Mouse (Mus musculus) spleen, embryonic (tissue): ENCODE measurements around the gene Ppp2r5c.

Source experiments
- CTCF ChIA-PET: fragments of 350-600 bp; sonication (Branson Sonifier 250); formaldehyde crosslinking; loops from one replicate; lab custom pipeline; 2022; lab: Charles Lee

Gene Ppp2r5c

DNA sequence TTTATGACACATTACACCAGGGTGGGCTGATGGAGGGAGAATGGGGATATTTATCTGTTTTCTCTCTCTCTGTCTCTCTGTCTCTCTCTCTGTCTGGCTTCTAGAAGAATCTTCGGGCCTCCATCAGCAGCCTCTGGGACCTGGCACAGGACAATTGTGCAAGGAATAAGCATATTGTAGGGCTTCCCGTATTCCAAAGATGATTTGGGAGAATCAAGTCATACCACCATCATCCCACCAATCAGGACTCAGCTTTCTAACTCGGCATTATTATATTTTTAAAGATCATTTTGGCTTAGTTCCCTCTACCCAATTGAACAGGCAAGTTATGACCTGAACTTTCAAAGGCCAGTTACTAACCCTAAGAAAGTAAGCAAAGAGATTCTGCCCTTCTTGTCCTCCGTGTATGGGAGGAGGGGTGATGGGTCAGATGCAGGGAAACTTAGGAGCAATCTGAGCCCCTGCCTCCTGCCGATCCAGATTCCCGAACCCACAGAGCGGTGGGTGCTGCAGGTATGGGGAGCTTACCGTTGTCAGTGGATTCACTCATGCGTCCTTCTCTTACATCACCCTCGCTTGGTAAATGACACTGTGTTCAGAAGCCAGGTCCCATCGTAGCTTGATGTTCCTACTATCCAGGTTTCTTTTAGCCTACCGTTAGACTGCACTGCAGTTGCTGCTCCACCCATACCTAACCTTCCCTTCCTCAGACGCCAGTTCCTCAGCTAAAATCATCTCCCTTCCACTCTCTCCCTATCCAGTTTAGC, 153.5 kb downstream of the Ppp2r5c start:
- CTCF ChIA-PET: interaction anchor here (1.2 kb wide), 1 partner anchor 242 kb away, joined by 3 read pairs; no protein-coding TSS in a partner anchor

DNA sequence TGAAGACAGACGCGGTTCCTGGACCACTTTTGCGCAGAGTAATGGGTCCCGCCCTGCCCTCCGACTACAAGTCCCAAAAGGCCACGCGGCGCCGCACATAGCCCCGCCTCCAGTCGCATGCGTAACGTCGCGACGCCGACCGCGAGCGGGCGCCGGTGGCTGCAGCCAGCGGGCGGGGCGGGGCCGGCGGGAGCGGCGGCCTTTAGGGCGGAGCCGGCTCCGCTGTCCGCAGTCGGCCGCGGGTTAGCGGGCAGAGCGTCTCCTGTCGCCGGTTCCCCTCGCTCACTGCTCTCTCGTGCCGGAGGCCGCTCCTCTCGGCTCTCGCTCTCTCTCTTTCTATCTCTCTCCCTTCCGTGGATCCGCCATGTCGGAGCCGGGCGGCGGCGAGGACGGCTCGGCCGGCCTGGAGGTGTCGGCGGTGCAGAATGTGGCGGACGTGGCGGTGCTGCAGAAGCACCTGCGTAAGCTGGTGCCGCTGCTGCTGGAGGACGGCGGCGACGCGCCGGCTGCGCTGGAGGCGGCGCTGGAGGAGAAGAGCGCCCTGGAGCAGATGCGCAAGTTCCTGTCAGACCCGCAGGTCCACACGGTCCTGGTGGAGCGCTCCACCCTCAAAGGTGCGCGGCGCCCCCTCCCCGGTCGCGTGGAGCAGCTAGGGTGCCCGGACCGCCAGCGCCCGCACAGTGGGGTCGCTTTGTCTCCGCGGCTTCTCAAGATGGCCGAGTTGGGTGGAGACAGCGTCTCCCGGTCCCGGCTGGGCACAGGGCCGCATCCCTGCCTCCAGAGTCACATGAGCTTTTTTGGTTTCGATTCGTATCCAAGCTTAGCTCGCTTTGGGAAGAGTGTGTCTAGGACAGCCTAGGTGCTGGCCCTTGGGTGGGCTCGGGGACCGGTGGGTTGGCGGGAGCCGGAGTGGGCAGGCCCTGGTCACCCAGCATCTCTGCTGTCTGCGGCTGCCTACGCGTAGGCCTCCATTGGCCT, 154.6 kb downstream of the Ppp2r5c start, which contains the start of gene Dync1h1:
Gene Dync1h1 (plus strand): TSS at position 212 of the 978 bp plus-strand sequence.
- CTCF ChIA-PET: interaction anchor here (1.2 kb wide), 1 partner anchor 241 kb away, joined by 3 read pairs; no protein-coding TSS in a partner anchor

DNA sequence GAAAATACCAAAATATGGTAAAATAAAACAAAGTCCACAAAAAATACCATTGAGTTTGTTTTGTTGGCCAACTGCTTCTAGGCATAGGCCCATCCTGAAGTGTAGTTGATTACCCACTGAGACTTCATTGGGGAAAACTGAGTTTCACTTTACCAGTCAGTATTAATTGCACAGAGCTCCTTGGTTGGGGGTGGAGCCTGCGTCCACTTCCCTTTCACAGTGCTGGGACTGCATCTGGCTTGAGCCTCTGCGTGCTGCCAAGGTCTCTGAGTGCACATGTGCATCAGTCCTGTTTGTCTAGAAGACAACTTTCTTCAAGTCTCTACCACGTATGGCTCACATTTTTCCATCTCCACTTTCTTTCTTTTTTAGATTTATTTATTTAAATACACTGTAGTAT, 159.2 kb downstream of the Ppp2r5c start:
- CTCF ChIA-PET: interaction anchor here (0.5 kb wide), 1 partner anchor 175 kb away, joined by 4 read pairs; no protein-coding TSS in a partner anchor

DNA sequence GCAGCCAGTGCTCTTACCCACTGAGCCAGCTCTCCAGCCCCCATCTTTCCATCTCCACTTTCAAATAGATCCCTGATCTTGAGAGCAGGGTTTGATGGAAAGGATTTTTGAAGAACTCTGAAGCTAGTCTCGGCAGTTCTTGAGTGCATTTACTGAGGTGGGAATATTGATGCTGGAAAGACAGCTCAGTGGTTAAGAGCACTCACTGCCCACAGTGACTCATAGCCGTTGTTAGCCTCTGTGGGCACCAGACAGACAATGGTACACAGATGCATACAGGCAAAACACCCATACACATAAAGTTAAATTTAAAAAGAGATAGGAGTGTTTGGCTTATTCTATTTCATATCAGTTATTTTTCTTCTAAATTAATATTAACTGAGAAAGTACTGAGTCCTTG, 159.8 kb downstream of the Ppp2r5c start:
- CTCF ChIA-PET: interaction anchor here (0.5 kb wide), 1 partner anchor 174 kb away, joined by 4 read pairs; no protein-coding TSS in a partner anchor

DNA sequence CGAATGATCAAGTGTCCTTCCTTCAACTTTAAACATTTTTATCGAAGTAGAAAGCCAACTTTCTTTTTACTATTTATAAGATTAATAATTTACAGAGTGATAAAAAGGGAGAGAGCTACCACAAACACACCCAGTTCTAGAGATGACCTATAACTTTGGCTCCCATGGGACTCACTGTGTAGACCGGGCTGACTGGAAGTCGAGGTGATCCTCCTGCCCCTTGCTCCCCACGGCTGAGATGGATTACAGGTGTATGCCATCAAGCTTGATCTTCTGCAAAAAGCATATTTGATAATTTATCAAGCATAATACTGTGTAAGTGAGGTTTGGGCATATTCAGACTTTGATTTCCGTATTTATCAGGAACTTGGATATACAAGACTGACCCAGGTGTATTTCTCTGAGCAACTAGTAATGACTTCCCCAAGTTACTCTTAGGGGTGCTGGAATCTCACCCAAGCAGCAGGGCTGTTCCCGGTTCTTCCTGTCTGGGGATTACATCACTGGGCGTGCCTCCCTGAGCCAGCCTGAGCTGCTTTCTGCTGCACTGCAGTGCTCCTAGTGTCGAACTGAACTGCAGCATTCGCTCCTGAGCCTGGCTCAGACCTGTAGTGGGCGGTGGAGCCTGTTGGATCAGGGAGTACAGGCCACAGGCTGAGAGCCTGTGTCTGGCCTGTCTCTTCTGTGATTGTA, 161.7 kb downstream of the Ppp2r5c start:
- CTCF ChIA-PET: interaction anchor here (0.7 to 0.9 kb wide), 2 partner anchors 129 to 271 kb away, joined by 3 to 17 read pairs; partner anchors contain the start of gene Wdr20

DNA sequence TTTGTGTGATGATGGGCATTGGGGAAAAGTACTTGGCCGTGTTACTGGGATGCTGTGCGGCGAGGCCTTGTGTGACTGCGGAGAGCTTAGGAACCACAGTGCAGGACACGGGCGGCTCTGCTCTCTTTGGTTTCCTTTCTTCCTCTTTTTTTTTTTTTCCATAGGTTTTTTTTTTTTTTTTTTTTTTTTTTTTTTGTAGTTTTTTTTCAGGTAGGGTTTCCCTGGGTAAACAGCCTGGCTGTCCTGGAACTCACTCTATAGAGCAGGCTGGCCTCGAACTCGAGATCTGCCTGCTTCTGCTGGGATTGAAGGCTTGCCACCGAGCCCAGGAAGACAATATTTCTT, 162.2 kb downstream of the Ppp2r5c start:
- CTCF ChIA-PET: interaction anchor here (0.7 kb wide), 1 partner anchor 270 kb away, joined by 17 read pairs; no protein-coding TSS in a partner anchor

DNA sequence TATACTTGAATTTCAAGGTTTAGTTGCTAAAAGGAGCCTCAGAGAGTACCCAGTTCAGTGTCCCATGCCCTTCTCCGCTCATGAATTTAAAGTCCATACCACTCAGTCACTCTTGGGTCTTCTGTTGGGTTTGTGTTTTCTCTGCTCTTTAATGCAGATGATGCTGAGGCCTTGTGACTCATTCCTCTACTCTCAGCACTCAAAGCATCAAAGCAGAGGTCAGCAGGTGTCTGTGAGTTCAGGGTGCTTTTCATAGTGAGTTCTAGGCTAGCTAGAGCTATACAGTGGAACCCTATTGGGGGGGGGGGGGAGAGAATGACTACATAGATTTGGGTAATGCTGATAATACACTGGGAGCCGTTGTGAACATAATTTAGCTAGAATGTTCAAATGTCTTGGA, 163.8 kb downstream of the Ppp2r5c start:
- CTCF ChIA-PET: no interaction called here

DNA sequence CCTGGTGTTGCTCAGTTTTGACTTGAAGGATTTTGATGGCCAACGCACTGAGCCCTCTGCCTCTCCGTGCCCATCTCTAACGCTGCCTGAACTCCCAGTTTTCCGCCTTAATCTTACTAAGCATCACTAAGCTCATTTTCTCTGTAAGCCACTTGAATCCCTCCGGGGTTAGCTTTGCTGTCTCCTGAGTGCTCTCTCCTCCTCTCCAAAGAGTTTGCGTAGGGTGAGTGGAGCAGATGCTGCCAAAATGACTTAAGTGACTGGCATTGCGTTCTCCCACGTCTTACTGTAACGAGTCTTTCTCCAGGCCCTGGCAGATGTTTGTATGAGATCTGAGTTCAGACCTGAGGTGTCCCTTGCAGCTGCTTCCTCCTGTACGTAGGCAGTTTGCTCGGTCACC, 183.1 kb downstream of the Ppp2r5c start:
- CTCF ChIA-PET: no interaction called here
